Mouse (Mus musculus): ENCODE results near the gene Ppp1ca. TPM values are rescaled to one million over a fixed set of nuclear protein-coding genes. Genes with fewer than 3 reads are reported as not detected.

The Ppp1ca gene
- polyA plus RNA-seq, 1 experiment from 2014 or later, result 591 TPM

DNA sequence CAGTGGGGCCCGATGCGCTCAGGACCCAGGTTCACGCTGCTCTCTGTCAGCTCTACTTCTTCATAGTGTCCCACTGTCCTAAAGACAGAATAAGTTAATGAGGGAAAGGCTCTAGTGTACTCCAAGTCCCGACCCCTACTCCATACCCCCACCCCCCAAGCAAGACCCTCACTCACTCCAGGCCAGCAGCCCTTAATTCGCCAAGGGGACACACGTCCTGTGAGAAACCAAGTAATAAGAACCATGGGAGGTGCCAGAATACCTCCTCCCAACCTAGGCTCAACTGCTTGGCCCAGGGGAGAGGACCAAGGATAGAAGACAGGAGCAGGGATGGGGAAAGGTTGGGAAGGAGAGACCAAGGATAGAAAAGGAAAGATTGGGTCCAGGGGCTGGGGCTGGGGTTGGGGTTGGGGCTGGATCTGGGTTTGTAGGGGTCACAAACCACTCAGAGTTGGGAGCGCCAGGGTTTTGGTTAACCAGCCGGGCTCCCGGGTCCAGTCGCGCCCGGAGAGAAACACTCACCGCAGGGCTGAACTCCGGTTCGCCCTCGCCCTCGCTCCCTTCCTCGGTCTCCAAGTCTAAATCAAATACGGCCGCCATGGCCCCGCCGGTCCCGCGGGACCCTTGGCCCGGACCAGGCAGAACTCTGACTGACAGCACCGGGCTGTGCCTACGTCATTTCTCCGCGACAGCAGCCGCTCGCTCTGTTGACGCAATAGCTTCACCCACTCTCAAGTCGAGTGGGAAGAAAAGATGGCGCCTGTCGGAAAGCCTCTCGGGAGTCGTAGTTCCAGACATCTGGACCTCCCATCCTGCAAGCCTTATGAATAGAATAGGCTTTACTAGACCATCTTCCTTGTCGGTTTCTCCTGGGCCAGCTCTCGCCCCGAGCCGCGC is 29.0 kb upstream of the Ppp1ca start, which contains the start of gene Rps6kb2:
Gene Rps6kb2, minus strand, starts transcription at position 709 of the 897 bp plus-strand sequence.
- peaks cover 13% of the 10 kb centered on the region for H3K4me1 ChIP-seq (ENCODE audit: control insufficient read depth, insufficient read depth, low read length)
- DNase-seq, result peak; percentile 98
- no peaks in the 10 kb centered on the region for H3K27me3 ChIP-seq (ENCODE audit: control insufficient read depth, insufficient read depth, low read length)
- whole genome bisulfite sequencing, result 7% methylated on average over 42 of the region's 42 CpGs
- peak within 1 kb of the TSS; percentile 56 for H3K4me3 ChIP-seq (replicated peaks; ENCODE audit: low read depth, low read length)
- peak; percentile 88 for ATAC-seq (ENCODE audit: low FRiP score, low TSS enrichment)
- peak within 1 kb of the TSS; percentile 88 for H3K27ac ChIP-seq (replicated peaks; ENCODE audit: low read depth, low read length)
- peak within 1 kb of the TSS; percentile 72 for H3K4me2 ChIP-seq (ENCODE audit: low read length)
- H3K36me3 ChIP-seq (ENCODE audit: control insufficient read depth, insufficient read depth, low read length), result peaks cover 35% of the 10 kb centered on the region
- peak within 1 kb of the TSS; percentile 67 for H3K9ac ChIP-seq (replicated peaks; ENCODE audit: low read length)
- no peaks in the 10 kb centered on the region for H3K9me3 ChIP-seq (ENCODE audit: control insufficient read depth, low read length)

DNA sequence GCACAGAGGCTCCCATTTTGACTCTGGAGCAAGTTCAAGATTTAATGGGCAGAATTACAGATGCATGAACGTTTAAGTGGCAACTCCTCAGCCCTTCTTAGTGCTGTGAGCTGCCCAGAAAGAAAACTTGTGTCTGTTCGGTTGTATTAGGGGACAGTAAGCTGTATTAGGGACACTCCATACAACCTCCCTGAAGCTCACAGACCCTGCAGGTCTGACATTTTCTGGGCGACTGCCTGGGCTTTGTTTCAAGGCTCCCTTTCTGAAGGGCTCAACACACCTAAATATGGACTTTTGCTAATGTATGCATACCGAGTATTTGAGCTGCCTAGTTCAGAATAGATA is 28.4 kb upstream of the Ppp1ca start:
- H3K27ac ChIP-seq (replicated peaks; ENCODE audit: low read depth, low read length), result peak overlapping the region; percentile 88
- H3K9me3 ChIP-seq (ENCODE audit: control insufficient read depth, low read length), result no peaks in the 10 kb centered on the region
- peak overlapping the region; percentile 72 for H3K4me2 ChIP-seq (ENCODE audit: low read length)
- ATAC-seq (ENCODE audit: low FRiP score, low TSS enrichment) (peak; percentile 38; the same call in 1 of the 2 replicates), DNase-seq (no peak)
- H3K36me3 ChIP-seq (ENCODE audit: control insufficient read depth, insufficient read depth, low read length), result peaks cover 29% of the 10 kb centered on the region
- H3K27me3 ChIP-seq (ENCODE audit: control insufficient read depth, insufficient read depth, low read length), result no peaks in the 10 kb centered on the region
- peaks cover 13% of the 10 kb centered on the region for H3K4me1 ChIP-seq (ENCODE audit: control insufficient read depth, insufficient read depth, low read length)
- WGBS, result 34% methylated on average over 4 of the region's 4 CpGs
- H3K4me3 ChIP-seq (replicated peaks; ENCODE audit: low read depth, low read length), result peak overlapping the region; percentile 56
- H3K9ac ChIP-seq (replicated peaks; ENCODE audit: low read length), result peak overlapping the region; percentile 67

DNA sequence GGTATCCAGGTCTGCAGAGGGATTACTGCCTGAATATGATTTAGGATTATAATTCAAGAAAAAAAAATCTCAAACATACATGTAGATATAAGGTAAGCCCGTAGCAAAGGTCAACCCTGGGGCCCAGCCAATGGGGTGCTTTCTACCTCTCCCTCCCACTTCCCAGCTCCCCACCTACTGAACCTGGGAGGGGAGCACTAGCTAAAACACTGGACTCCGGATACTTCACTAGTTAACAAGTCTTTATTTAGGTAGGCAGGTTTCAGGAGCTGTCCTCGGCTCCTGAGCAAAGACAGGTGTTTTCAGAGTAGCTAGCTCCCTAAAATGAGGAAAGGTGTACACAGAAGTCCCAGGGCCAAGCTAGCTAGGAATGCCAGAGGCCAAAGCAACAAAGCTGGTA is 27.8 kb upstream of the Ppp1ca start:
- Histone ChIP-seq H3K27ac (replicated peaks; ENCODE audit: low read depth, low read length) (peak overlapping the region; percentile 88), H3K4me1 (ENCODE audit: control insufficient read depth, insufficient read depth, low read length) (peaks cover 13% of the 10 kb centered on the region), H3K36me3 (ENCODE audit: control insufficient read depth, insufficient read depth, low read length) (peaks cover 23% of the 10 kb centered on the region), H3K9me3 (ENCODE audit: control insufficient read depth, low read length) (no peaks in the 10 kb centered on the region), H3K4me3 (replicated peaks; ENCODE audit: low read depth, low read length) (no peak overlapping the region), H3K4me2 (ENCODE audit: low read length) (no peak overlapping the region), H3K9ac (replicated peaks; ENCODE audit: low read length) (peak overlapping the region; percentile 67; the same call in 1 of the 2 replicates), H3K27me3 (ENCODE audit: control insufficient read depth, insufficient read depth, low read length) (no peaks in the 10 kb centered on the region)
- DNase-seq, result no peak
- 84% methylated on average over 3 of the region's 3 CpGs for WGBS
- no peak for ATAC-seq (ENCODE audit: low FRiP score, low TSS enrichment)

DNA sequence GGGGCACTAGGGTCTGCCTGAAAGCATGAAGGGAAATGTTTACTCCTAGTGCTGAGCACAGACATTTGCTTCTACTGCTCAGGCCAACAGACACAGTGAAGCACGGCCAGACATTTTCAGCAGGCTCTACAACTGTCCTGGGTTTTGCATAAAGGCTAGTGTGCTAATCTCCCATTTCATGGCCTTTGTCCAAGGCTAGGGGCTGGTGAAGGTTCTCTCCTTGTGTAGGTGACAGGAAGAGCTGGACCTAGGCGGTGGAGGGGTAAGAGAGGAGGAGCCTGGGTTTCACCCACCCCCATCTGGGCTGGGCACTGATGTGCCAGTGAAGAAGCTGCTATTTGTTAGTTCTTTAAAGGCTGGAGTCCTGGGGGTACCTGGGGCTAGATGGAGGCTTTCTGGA is 27.1 kb upstream of the Ppp1ca start:
- DNase-seq, result no peak
- Histone ChIP-seq H3K9me3 (ENCODE audit: control insufficient read depth, low read length) (no peaks in the 10 kb centered on the region), H3K4me1 (ENCODE audit: control insufficient read depth, insufficient read depth, low read length) (peaks cover 13% of the 10 kb centered on the region), H3K27ac (replicated peaks; ENCODE audit: low read depth, low read length) (no peak overlapping the region), H3K27me3 (ENCODE audit: control insufficient read depth, insufficient read depth, low read length) (no peaks in the 10 kb centered on the region), H3K4me3 (replicated peaks; ENCODE audit: low read depth, low read length) (no peak overlapping the region), H3K4me2 (ENCODE audit: low read length) (no peak overlapping the region), H3K9ac (replicated peaks; ENCODE audit: low read length) (no peak overlapping the region), H3K36me3 (ENCODE audit: control insufficient read depth, insufficient read depth, low read length) (peaks cover 17% of the 10 kb centered on the region)
- WGBS, result 82% methylated on average over 2 of the region's 2 CpGs
- no peak for ATAC-seq (ENCODE audit: low FRiP score, low TSS enrichment)

GRCm38 (mm10) chr19:4166678-4167476 is 25.0 kb upstream of the Ppp1ca start:
- 78% methylated on average over 9 of the region's 9 CpGs for WGBS
- ATAC-seq (ENCODE audit: low FRiP score, low TSS enrichment) (no peak), DNase-seq (no peak)
- Histone ChIP-seq H3K9ac (replicated peaks; ENCODE audit: low read length) (no peak overlapping the region; the same call in 1 of the 2 replicates), H3K27ac (replicated peaks; ENCODE audit: low read depth, low read length) (no peak overlapping the region), H3K27me3 (ENCODE audit: control insufficient read depth, insufficient read depth, low read length) (no peaks in the 10 kb centered on the region), H3K4me1 (ENCODE audit: control insufficient read depth, insufficient read depth, low read length) (peaks cover 21% of the 10 kb centered on the region), H3K4me3 (replicated peaks; ENCODE audit: low read depth, low read length) (no peak overlapping the region), H3K9me3 (ENCODE audit: control insufficient read depth, low read length) (no peaks in the 10 kb centered on the region), H3K4me2 (ENCODE audit: low read length) (no peak overlapping the region), H3K36me3 (ENCODE audit: control insufficient read depth, insufficient read depth, low read length) (peaks cover under 1% of the 10 kb centered on the region; the same call in 1 of the 2 replicates)

DNA sequence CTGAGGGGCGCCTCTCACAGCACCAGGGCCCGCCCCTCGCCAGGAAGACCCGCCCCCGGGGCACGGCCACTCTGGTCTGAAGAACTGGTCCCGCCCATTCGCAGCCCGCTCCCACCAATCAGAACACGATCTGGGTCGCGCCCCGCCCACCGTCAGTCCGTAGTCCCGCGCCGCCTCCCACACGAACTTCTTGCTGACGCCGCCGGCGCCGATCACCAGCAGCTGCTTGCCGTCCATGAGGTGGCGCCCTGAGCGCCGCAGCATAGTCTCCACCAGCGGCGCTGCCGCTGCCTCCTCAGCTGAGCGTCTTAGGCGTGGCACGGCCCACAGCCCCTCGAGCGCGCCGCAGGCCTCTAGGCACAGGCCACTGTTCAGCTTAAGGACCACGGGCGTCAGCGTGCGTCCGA is 22.5 kb upstream of the Ppp1ca start:
- H3K27ac ChIP-seq (replicated peaks; ENCODE audit: low read depth, low read length), result peak overlapping the region; percentile 92
- under 1% methylated on average over 43 of the region's 43 CpGs for WGBS
- H3K4me3 ChIP-seq (replicated peaks; ENCODE audit: low read depth, low read length), result peak overlapping the region; percentile 43
- ATAC-seq (ENCODE audit: low FRiP score, low TSS enrichment) (peak; percentile 95), DNase-seq (peak; percentile 99)
- peak overlapping the region; percentile 91 for H3K4me2 ChIP-seq (ENCODE audit: low read length)
- H3K4me1 ChIP-seq (ENCODE audit: control insufficient read depth, insufficient read depth, low read length), result peaks cover 7% of the 10 kb centered on the region; the same call in 1 of the 2 replicates
- H3K9ac ChIP-seq (replicated peaks; ENCODE audit: low read length), result peak overlapping the region; percentile 78
- no peaks in the 10 kb centered on the region for H3K9me3 ChIP-seq (ENCODE audit: control insufficient read depth, low read length)
- H3K36me3 ChIP-seq (ENCODE audit: control insufficient read depth, insufficient read depth, low read length), result no peaks in the 10 kb centered on the region
- no peaks in the 10 kb centered on the region for H3K27me3 ChIP-seq (ENCODE audit: control insufficient read depth, insufficient read depth, low read length)

DNA sequence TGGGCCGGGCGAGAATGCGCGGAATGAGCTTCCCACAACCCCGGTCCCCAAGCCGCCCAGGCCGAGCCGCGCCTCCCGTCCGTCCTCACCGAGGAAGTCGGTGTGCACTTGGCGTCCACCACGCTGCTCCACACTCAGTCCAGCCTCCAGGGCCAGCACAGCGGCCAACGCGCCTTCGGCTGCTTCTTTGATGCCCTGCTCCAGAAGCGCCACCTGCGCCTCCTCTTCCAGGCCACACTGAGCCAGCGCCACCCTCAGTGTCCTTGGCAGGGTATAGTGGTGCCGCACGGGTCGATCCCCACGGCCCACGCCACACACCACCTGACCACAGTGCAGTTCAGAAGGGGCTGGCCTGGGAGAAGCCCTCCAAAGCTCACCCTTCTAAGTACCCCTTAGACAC is 22.1 kb upstream of the Ppp1ca start:
- ATAC-seq (ENCODE audit: low FRiP score, low TSS enrichment) (peak; percentile 54), DNase-seq (no peak)
- no peaks in the 10 kb centered on the region for H3K27me3 ChIP-seq (ENCODE audit: control insufficient read depth, insufficient read depth, low read length)
- H3K27ac ChIP-seq (replicated peaks; ENCODE audit: low read depth, low read length), result peak overlapping the region; percentile 92
- H3K4me3 ChIP-seq (replicated peaks; ENCODE audit: low read depth, low read length), result peak overlapping the region; percentile 43
- peaks cover 7% of the 10 kb centered on the region for H3K4me1 ChIP-seq (ENCODE audit: control insufficient read depth, insufficient read depth, low read length)
- H3K9me3 ChIP-seq (ENCODE audit: control insufficient read depth, low read length), result no peaks in the 10 kb centered on the region
- H3K9ac ChIP-seq (replicated peaks; ENCODE audit: low read length), result peak overlapping the region; percentile 78
- peak overlapping the region; percentile 91 for H3K4me2 ChIP-seq (ENCODE audit: low read length)
- WGBS, result 4% methylated on average over 27 of the region's 27 CpGs
- no peaks in the 10 kb centered on the region for H3K36me3 ChIP-seq (ENCODE audit: control insufficient read depth, insufficient read depth, low read length)

DNA sequence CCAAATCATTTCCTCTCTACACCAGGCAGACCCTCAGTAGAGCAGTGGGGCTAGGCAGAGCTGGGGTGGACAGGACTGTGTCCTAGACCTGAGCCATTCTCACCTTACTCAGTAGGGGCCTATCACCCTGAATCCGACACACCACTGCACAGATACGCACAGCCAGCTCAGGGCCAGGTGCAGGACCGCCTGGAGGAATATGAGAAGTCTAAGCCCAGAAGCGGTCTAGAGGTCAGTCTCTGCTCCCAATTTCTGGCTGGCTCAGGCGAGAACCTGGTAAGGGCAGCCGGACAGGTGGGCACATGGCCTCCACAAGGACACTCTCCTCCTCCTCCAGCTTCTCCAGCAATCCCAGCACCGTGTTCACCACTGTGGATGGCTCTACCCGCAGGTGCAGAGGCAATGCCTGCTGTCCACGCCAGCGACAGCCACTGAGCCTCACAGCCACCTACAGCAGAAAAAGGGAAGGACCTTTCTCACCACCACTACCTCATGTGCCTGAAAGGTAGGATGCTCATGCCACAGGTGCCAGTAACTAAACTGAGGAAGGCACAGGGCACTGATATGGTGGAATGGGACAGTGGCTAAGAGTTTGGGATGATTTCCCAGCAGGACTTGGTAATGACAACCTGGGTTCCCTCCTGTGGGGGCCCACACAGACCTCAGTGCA is 21.0 kb upstream of the Ppp1ca start:
- Histone ChIP-seq H3K27ac (replicated peaks; ENCODE audit: low read depth, low read length) (no peak overlapping the region), H3K4me2 (ENCODE audit: low read length) (no peak overlapping the region), H3K27me3 (ENCODE audit: control insufficient read depth, insufficient read depth, low read length) (no peaks in the 10 kb centered on the region), H3K9ac (replicated peaks; ENCODE audit: low read length) (no peak overlapping the region; the same call in 1 of the 2 replicates), H3K4me3 (replicated peaks; ENCODE audit: low read depth, low read length) (no peak overlapping the region), H3K9me3 (ENCODE audit: control insufficient read depth, low read length) (no peaks in the 10 kb centered on the region), H3K4me1 (ENCODE audit: control insufficient read depth, insufficient read depth, low read length) (peaks cover 16% of the 10 kb centered on the region), H3K36me3 (ENCODE audit: control insufficient read depth, insufficient read depth, low read length) (no peaks in the 10 kb centered on the region)
- DNase-seq (no peak), ATAC-seq (ENCODE audit: low FRiP score, low TSS enrichment) (no peak)
- WGBS, result 89% methylated on average over 10 of the region's 10 CpGs
